8 mouse cellular contexts compared by ENCODE assay signal in genomic region chr14:20673735-20674063, GRCm38 (mm10). TPM values are rescaled to one million over a fixed set of nuclear protein-coding genes. Genes with fewer than 3 reads are reported as not detected.
DNase-seq lines count a peak whose midpoint lies in the region; ATAC-seq and TF ChIP-seq lines count a peak whose summit lies in the region.

No protein-coding gene starts in this region.

- peak in 1 of 2 experiments; percentile 61 for DNase-seq in cerebellum, adult 2 months
- no peak for DNase-seq in cerebellum, adult 8-10 months
- peak; percentile 18 for DNase-seq in spleen, adult 12 weeks (ENCODE audit: low spot score)
- no peak for DNase-seq in spleen, adult 18-20 months
- DNase-seq in kidney, postnatal 0 days (ENCODE audit: low spot score): no peak
- no peak for DNase-seq in midbrain, embryonic 11.5 days (ENCODE audit: low spot score, missing footprints)
- DNase-seq in yolk sac, embryonic 10.5 days (ENCODE audit: low spot score): peak; percentile 88

- H3K4me3 ChIP-seq in cerebellum, adult 2 months (replicated peaks; ENCODE audit: insufficient read depth, low read depth, low read length): peak overlapping the region; percentile 83
- peak overlapping the region; percentile 87 for H3K4me3 ChIP-seq in forebrain, embryonic 16.5 days (replicated peaks; ENCODE audit: low read length)
- H3K4me3 ChIP-seq in kidney, postnatal 0 days (replicated peaks; ENCODE audit: low read depth, low read length): peak overlapping the region; percentile 84
- H3K4me3 ChIP-seq in midbrain, embryonic 11.5 days (ENCODE audit: low read depth, low read length): peak overlapping the region; percentile 84

- peak overlapping the region; percentile 89 for H3K4me2 ChIP-seq in forebrain, embryonic 16.5 days (ENCODE audit: low read length)
- peak overlapping the region; percentile 84 for H3K4me2 ChIP-seq in kidney, postnatal 0 days (ENCODE audit: low read length)
- peak overlapping the region; percentile 85 for H3K4me2 ChIP-seq in midbrain, embryonic 11.5 days

- no peak for TF ChIP-seq POLR2A in cerebellum, adult 2 months (IDR thresholded peaks at IDR 0.05; ENCODE audit: borderline replicate concordance, insufficient read depth, low read length)

- ATAC-seq in forebrain, embryonic 16.5 days: peak; percentile 61
- 0 out of 2 replicates have a peak, but pooled peaks have one; percentile 34 for ATAC-seq in kidney, postnatal 0 days (replicated peaks; ENCODE audit: low FRiP score, low read depth)
- ATAC-seq in midbrain, embryonic 11.5 days (ENCODE audit: low FRiP score): peak; percentile 82

- H3K9me3 ChIP-seq in forebrain, embryonic 16.5 days (ENCODE audit: control insufficient read depth, low read length): no peaks in the 10 kb centered on the region
- H3K9me3 ChIP-seq in kidney, postnatal 0 days (replicated peaks; ENCODE audit: low read length): no peaks in the 10 kb centered on the region
- no peaks in the 10 kb centered on the region for H3K9me3 ChIP-seq in midbrain, embryonic 11.5 days (ENCODE audit: control insufficient read depth, low read length)

- peak overlapping the region; percentile 22; the same call in 1 of the 2 replicates for H3K27ac ChIP-seq in cerebellum, adult 2 months (ENCODE audit: insufficient read depth, low read length)
- H3K27ac ChIP-seq in forebrain, embryonic 16.5 days (ENCODE audit: low read length): peak overlapping the region; percentile 69
- peak overlapping the region; percentile 98 for H3K27ac ChIP-seq in kidney, postnatal 0 days
- H3K27ac ChIP-seq in midbrain, embryonic 11.5 days (ENCODE audit: low read depth, low read length): peak overlapping the region; percentile 7; the same call in 1 of the 2 replicates

- no peak for TF ChIP-seq CTCF in cerebellum, adult 2 months (IDR thresholded peaks at IDR 0.05; ENCODE audit: borderline replicate concordance, insufficient read depth, low read depth, low read length)
- TF ChIP-seq CTCF in kidney, postnatal 0 days (IDR thresholded peaks at IDR 0.05; ENCODE audit: low read depth): no peak

- H3K36me3 ChIP-seq in forebrain, embryonic 16.5 days (ENCODE audit: control insufficient read depth, insufficient read depth): peaks cover 19% of the 10 kb centered on the region; the same call in 1 of the 2 replicates
- H3K36me3 ChIP-seq in kidney, postnatal 0 days (ENCODE audit: insufficient read depth, low read length): peaks cover 24% of the 10 kb centered on the region
- H3K36me3 ChIP-seq in midbrain, embryonic 11.5 days (ENCODE audit: control insufficient read depth, insufficient read depth, low read length): peaks cover 8% of the 10 kb centered on the region

- H3K27me3 ChIP-seq in cerebellum, adult 2 months (ENCODE audit: control insufficient read depth, insufficient read depth, low read length): no peaks in the 10 kb centered on the region
- peaks cover 6% of the 10 kb centered on the region for H3K27me3 ChIP-seq in forebrain, embryonic 16.5 days (replicated peaks; ENCODE audit: control insufficient read depth, insufficient read depth, low read length)
- H3K27me3 ChIP-seq in kidney, postnatal 0 days (ENCODE audit: insufficient read depth, low read length): no peaks in the 10 kb centered on the region
- no peaks in the 10 kb centered on the region for H3K27me3 ChIP-seq in midbrain, embryonic 11.5 days (ENCODE audit: control insufficient read depth, insufficient read depth, low read length)

- H3K9ac ChIP-seq in forebrain, embryonic 16.5 days (replicated peaks; ENCODE audit: low read depth, low read length): peak overlapping the region; percentile 49; the same call in 1 of the 2 replicates
- peak overlapping the region; percentile 47; the same call in 1 of the 2 replicates for H3K9ac ChIP-seq in kidney, postnatal 0 days (ENCODE audit: low read depth, low read length)
- peak overlapping the region; percentile 46; the same call in 1 of the 2 replicates for H3K9ac ChIP-seq in midbrain, embryonic 11.5 days (ENCODE audit: low read length)

- WGBS in cerebellum, adult 2 months: 7% methylated on average over 13 of the region's 13 CpGs
- 11% methylated on average over 13 of the region's 13 CpGs for WGBS in forebrain, embryonic 16.5 days
- WGBS in kidney, postnatal 0 days: 10% methylated on average over 13 of the region's 13 CpGs
- WGBS in midbrain, embryonic 11.5 days: 11% methylated on average over 13 of the region's 13 CpGs

- peaks cover 7% of the 10 kb centered on the region; the same call in 1 of the 2 replicates for H3K4me1 ChIP-seq in cerebellum, adult 2 months (ENCODE audit: control insufficient read depth, insufficient read depth, low read length)
- peaks cover 15% of the 10 kb centered on the region for H3K4me1 ChIP-seq in forebrain, embryonic 16.5 days (replicated peaks; ENCODE audit: control insufficient read depth, insufficient read depth, low read length)
- 0 out of 2 replicates have a peak, but pooled peaks cover 6% of the 10 kb centered on the region for H3K4me1 ChIP-seq in kidney, postnatal 0 days (replicated peaks; ENCODE audit: insufficient read depth, low read length)
- H3K4me1 ChIP-seq in midbrain, embryonic 11.5 days (ENCODE audit: control insufficient read depth, insufficient read depth, low read length): peaks cover 9% of the 10 kb centered on the region

RNA-seq across cellular contexts. Expression of gene Sec24c, which starts 0.4 kb away (rescaled TPM):
- polyA plus RNA-seq in cerebellum, adult 2 months (2012; rRNA removed): 93.3 and 116 TPM in 2 replicates
- polyA plus RNA-seq in forebrain, embryonic 16.5 days (2015; fragmentation: Nextera tagmentation; extraction: Ambion mirVana): 96.8 and 101 TPM in 2 replicates
- polyA plus RNA-seq in kidney, postnatal 0 days (2015; fragmentation: Nextera tagmentation; extraction: Ambion mirVana): 57.3 and 62.8 TPM in 2 replicates
- polyA plus RNA-seq in midbrain, embryonic 11.5 days (2014; fragmentation: Nextera tagmentation; extraction: Ambion mirVana): 74.3 and 74.7 TPM in 2 replicates

RNA-seq across cellular contexts. Expression of gene Synpo2l, which starts 5.5 kb away (rescaled TPM):
- 0.08 and 0.13 TPM in 2 replicates for polyA plus RNA-seq in cerebellum, adult 2 months (2012; rRNA removed)
- 0.12 and 0.14 TPM in 2 replicates for polyA plus RNA-seq in forebrain, embryonic 16.5 days (2015; fragmentation: Nextera tagmentation; extraction: Ambion mirVana)
- 0.32 and 0.33 TPM in 2 replicates for polyA plus RNA-seq in kidney, postnatal 0 days (2015; fragmentation: Nextera tagmentation; extraction: Ambion mirVana)
- polyA plus RNA-seq in midbrain, embryonic 11.5 days (2014; fragmentation: Nextera tagmentation; extraction: Ambion mirVana): 0.14 and 0.22 TPM in 2 replicates

RNA-seq across cellular contexts. Expression of gene Myoz1, which starts 17.4 kb away (rescaled TPM):
- polyA plus RNA-seq in cerebellum, adult 2 months (2012; rRNA removed): not detected in 2 replicates
- polyA plus RNA-seq in forebrain, embryonic 16.5 days (2015; fragmentation: Nextera tagmentation; extraction: Ambion mirVana): 0.31 TPM in 1 of 2 replicates, not detected in the other
- 1.8 and 2.5 TPM in 2 replicates for polyA plus RNA-seq in kidney, postnatal 0 days (2015; fragmentation: Nextera tagmentation; extraction: Ambion mirVana)
- polyA plus RNA-seq in midbrain, embryonic 11.5 days (2014; fragmentation: Nextera tagmentation; extraction: Ambion mirVana): 0.26 TPM in 1 of 2 replicates, not detected in the other

RNA-seq across cellular contexts. Expression of gene Fut11, which starts 21.1 kb away (rescaled TPM):
- polyA plus RNA-seq in cerebellum, adult 2 months (2012; rRNA removed): 15.9 and 17.1 TPM in 2 replicates
- polyA plus RNA-seq in forebrain, embryonic 16.5 days (2015; fragmentation: Nextera tagmentation; extraction: Ambion mirVana): 21.6 and 23.3 TPM in 2 replicates
- polyA plus RNA-seq in kidney, postnatal 0 days (2015; fragmentation: Nextera tagmentation; extraction: Ambion mirVana): 21.6 and 22.4 TPM in 2 replicates
- polyA plus RNA-seq in midbrain, embryonic 11.5 days (2014; fragmentation: Nextera tagmentation; extraction: Ambion mirVana): 20.7 and 22.0 TPM in 2 replicates

RNA-seq across cellular contexts. Expression of gene Chchd1, which starts 29.1 kb away (rescaled TPM):
- polyA plus RNA-seq in cerebellum, adult 2 months (2012; rRNA removed): 109 and 115 TPM in 2 replicates
- polyA plus RNA-seq in forebrain, embryonic 16.5 days (2015; fragmentation: Nextera tagmentation; extraction: Ambion mirVana): 175 and 187 TPM in 2 replicates
- polyA plus RNA-seq in kidney, postnatal 0 days (2015; fragmentation: Nextera tagmentation; extraction: Ambion mirVana): 195 and 223 TPM in 2 replicates
- 256 and 258 TPM in 2 replicates for polyA plus RNA-seq in midbrain, embryonic 11.5 days (2014; fragmentation: Nextera tagmentation; extraction: Ambion mirVana)

Comparison
In these comparisons a context has a peak if more than half of its experiments do, and no peak if none do; other contexts are left out.
1. DNase-seq: peak in spleen, adult 12 weeks (single experiment) and yolk sac, embryonic 10.5 days (single experiment); none in cerebellum, adult 8-10 months (single experiment), spleen, adult 18-20 months (0 of 2), kidney, postnatal 0 days (single experiment) and midbrain, embryonic 11.5 days (single experiment).
2. H3K27ac ChIP-seq: peak in every context shown above with its lines; median percentile 98 in kidney, postnatal 0 days; 69 in forebrain, embryonic 16.5 days; 22 in cerebellum, adult 2 months; 7 in midbrain, embryonic 11.5 days.
3. Peak in every context shown above with its lines, with median percentiles within 50 percentile points of each other: H3K4me3 ChIP-seq, ATAC-seq, H3K4me2 ChIP-seq and H3K9ac ChIP-seq.